Mouse (Mus musculus) natural killer cell, adult 2 months (primary cell): Measurements from ENCODE around the gene Gm26558.

Experiments
- DNase-seq, 2 experiments: peaks; one replicate each; pipeline ENCODE4 v3.0.0; 2022; ENCODE audit warnings: low spot score in 2 of 2

Gm26558 gene

DNA sequence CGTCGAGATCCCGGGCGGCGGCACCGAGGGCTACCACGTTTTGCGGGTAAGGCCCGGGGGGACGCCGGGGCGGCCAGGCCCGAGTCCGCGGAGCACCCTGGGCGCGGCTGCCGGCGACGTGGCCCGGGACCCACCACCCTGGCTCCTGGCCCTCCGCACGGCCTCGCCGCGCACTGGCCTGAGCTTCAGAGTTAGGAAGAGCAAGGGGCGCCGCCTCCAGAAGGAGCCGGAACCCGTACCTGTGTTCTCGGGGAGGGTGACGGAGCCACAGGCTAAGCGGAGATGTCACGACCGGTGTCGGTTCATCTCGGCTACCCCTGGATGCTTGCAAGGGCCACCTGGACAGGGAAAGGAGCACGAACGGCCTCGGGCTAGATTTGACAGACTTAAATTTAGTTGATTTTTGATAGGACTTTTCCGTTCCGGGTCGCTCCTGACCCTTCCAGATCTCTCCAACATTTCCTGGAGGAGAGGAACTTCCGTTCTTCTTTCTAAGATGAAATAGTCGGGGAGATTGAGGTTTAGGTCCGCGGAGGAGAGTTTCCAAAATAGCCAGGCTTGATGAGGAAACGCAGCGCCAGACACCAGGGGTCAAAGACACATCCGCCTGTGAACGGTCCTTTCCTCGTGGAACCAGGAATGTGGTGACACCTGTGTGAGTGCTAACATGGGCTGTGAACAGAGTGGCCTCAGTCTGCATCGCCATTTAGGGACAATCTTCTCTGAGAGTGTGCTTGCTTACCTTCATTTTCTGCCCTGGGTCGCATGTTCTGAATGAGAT, at the start of gene Gm26558:
TSS of gene Gm26558 (minus strand) at position 394 of the 781 bp plus-strand sequence.
- no peak for DNase-seq

DNA sequence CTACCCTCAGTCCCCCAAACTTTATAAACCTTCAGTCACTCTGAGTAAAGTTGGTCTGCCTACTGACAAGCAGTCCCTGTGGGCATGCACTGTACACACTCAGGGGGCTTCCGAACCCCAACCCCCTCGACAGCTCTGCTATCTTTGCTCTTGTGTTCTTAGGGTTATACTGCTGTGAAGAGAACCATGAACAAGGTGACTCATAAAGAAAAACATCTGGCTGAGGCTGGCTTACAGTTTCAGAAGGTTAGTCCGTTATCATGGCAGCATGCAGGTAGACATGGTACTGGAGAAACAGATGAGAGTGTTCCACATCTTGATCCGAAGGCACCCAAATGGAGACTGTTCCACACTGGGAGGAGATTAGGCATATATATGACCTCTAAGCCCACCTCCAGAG, 49.0 kb upstream of the Gm26558 start:
- DNase-seq = no peak

- DNase-seq = no peak
Observed at GRCm38 (mm10) chr2:70710236-70710635, 48.3 kb upstream of the Gm26558 start.

DNA sequence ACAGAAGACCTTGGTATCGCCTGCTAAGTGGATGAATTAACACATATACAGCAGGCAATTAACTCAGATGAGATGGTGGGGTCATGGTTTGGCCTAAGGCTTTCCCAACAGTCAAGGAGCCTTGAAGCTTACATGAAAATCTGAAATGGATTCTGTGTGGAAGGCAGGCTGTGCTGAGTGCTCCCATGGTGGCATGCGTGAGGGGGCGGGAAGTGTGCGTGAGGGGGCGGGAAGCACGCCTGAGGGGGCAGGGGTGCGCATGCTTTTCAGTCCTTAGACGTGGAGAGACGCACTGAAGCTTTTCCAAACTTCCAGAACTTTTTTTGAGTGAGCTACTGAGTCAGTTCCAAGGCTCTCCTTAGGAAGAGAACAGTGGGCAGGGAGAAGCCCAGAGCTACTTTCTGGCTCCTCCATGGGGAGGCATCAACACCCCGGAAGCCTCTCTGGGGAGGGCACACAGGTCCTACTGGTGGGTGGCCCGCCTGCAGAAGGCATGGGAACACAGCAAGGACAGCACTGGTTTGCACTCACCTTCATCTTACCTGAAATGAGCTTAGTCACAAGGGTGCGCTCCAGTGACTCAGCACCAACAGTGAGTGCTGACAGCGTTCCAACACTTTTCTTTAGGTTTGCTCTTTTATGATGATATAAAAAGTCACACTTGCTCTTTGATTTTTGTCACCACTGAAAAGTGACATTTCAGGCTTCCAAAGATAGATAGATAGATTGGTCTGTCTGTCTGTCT, 47.2 kb upstream of the Gm26558 start:
- no peak for DNase-seq

DNA sequence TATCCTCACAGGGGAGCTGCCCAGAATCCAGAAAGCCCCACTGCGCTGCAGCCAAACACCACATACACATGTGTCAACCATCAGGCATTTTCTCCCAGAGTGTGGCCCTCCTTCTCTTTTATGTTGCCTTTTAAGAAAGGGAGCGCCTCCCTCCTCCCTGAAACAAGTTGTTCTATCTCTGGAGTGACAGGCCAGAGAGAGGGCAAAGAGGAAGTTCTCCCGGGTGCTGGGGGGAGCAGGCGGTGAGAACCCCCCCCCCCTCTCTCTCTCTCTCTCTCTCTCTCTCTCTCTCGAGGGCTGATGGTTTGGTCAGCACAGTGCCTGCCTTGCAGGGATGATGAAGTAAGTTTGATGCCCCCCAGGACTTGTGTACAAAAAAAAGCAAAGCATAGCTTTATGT, 40.5 kb upstream of the Gm26558 start:
- DNase-seq = no peak

DNA sequence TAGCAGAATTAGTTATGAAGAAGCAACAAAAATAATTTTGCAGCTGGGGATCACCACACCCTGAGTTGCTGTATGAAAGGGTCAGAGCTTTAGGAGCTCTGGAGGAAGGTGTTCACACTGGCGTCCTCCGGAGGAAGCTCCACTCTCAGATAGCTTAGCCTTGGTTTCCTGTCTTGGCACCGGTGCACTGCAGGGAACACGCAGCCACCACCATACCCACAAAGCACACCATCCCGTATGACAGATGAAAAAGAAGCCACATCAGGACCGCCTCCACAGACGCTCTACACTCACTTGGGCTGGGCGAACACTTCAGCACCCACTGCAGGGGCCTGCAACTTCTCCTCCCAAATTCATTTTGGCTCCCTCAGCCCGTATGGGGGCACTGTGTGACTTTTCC, 39.7 kb upstream of the Gm26558 start:
- no peak for DNase-seq

GRCm38 (mm10) chr2:70700851-70701250, 38.9 kb upstream of the Gm26558 start:
- DNase-seq = no peak

DNA sequence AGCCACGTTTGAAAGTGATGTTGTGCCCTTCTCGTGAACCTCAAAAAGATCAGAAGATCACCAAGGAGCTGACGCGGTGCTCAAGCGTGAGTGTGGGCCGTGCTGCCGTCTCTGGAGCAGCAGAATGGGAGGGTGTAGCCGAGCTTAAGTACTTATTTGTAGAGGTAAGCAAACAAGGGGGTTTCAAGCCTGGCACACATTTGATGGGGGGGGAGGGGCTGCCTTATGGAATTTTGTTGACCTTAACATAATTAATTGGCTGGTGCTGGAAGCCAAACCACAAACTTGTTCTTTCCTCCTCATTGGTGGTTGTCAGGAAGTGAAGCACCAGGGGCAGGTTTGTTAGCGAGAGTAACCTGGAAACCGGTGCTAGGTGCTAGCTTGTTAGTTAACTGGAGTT, 33.8 kb upstream of the Gm26558 start:
- DNase-seq = no peak

GRCm38 (mm10) chr2:70690195-70690594, 28.3 kb upstream of the Gm26558 start:
- no peak for DNase-seq

DNA sequence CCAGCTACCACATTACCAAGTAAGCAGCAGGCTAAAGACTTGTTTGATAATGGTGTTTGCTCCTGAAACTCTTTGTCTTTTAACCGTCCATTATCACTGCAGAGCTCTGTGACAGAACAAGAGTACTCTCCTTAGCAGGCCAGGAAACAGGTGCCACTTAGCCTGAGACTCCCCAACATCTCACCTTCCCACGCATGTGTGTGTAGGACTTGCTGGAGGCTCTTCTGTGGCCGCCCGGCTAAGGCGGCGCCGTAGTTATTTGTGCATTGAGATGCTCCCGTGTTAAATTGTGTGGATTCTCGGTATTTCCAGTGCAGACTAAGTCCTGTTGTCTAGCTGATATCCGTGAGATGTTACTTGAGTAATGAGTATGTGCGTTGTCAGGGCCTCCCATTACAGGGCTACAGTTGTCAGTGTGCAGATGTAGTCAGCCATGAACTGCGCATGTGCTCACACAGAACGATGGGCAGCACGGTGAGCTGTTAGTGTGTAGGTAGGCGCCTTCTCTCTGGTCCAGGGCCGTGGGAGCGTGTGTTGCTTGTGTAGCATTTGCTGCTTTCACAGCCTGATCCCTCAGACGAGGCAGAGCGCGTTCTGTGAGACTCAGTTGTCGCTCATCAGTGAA, 26.7 kb upstream of the Gm26558 start:
- DNase-seq = no peak

- DNase-seq = no peak
Observed at GRCm38 (mm10) chr2:70682324-70682723, 20.4 kb upstream of the Gm26558 start.

DNA sequence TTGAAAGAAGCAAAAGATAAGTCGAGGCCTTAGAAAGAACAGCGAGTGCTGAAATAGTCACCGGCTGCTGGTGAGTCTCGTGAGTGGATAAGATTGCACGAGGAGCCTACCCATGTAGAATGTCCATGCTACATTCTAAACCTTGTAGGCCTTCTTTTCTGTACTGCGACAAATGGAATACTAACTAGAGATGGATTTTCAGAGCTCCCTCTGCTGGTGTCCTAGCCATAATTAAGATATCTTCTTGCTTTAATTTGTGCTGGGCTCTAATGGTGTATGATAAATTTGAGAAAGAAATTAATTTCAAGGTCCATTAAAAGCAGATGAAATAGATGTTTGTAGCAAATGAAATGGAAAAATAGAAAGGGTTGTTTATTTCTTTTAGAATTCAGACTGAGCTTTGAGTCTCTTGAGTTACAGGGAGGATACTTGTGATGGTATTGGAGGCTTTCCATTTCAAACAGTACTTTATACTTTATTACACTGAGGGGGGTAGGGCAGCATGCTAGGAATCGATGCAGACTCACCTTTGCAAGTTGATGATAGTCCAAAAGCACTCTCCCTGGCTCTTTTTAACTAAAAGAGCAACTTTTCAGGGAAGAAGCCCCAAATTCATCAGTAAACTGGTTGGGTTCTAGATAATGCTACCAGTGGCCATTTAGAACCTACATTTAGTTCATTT, 11.7 kb upstream of the Gm26558 start:
- DNase-seq = no peak

GRCm38 (mm10) chr2:70672476-70672875, 10.6 kb upstream of the Gm26558 start:
- no peak for DNase-seq

DNA sequence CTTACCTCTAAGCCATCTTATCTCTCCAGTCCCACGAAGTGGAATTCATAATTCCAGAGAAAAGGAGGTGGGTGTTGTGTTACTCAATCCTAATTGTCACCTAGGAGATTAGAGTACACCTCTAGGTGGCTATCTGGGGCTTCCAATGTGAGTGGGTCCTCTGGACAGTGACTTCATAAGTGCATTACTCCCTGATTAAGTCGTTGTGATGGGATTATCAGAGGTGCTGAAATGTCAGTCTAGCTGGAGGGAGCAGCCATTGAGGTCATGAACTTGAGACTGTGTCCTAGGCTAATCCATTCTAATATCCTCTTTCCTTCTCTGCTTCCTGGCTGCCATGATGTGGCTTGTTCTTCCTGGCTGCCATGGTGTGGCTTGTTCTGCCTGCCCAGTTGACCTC, 8.0 kb upstream of the Gm26558 start:
- DNase-seq = no peak

- DNase-seq = no peak
Observed at GRCm38 (mm10) chr2:70669241-70669640, 7.3 kb upstream of the Gm26558 start.

GRCm38 (mm10) chr2:70667016-70667415, 5.1 kb upstream of the Gm26558 start:
- DNase-seq = no peak

DNA sequence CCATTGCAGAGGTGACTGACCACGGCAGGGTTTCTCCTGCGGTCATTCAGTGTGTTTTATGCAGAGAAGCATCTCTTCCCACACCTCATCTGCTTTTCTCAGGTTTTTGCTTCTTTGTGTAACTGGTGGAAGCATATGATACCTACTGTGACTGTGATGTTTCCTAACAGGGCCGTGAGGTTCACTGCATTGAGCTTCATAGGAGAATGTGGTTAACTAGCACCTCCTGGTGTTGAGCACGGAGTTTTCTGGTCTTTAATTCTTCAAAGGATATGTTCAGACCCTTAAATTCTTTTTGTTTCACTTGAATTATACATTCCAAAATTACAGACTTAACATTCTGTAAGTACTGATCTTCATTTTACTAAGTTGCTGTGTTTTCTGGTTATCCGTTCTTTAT, 1.9 kb upstream of the Gm26558 start:
- DNase-seq = peak in 1 of 2 experiments; percentile 33

- DNase-seq = peak; percentile 93 to 96
Observed at GRCm38 (mm10) chr2:70660887-70661714, 807 bp downstream of the Gm26558 start, which contains the start of gene Gorasp2. Gene Gorasp2, plus strand, starts transcription at chr2:70661576.

GRCm38 (mm10) chr2:70657083-70657482, 4.8 kb downstream of the Gm26558 start:
- no peak for DNase-seq

DNA sequence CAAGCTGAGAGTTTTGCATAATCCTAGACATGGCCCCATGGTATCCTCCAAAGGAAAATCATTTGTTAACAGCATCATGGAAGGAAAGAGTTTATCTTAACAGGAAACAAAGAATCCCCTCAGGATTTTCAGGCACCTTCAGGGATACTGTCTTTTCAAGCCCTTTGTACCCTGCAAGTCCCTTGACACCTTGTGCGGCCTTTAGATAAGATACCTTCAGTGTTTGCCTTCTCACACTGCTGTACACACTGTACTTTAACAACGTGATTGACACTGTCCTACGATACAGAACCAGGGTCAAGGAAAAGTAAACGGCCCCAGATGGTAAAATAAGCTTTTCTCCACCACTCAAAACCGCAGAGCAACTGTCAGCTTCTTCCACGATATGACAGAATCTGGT, 10.1 kb downstream of the Gm26558 start:
- no peak for DNase-seq

DNA sequence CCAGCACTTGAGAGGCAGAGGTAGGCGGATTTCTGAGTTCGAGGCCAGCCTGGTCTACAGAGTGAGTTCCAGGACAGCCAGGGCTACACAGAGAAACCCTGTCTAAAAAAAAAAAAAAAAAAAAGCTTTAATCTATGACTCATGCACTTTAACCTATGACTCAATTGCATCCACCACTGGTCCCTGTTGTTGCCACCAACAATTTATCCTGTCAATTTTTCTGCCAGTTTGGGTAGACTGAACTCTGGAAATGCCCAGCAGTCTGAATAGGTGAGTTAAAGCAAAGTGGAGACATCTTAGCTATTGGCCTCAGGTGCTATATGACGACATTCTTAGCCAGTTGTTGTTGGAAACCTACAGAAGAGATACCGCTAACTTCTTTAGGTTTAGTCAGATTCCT, 12.4 kb downstream of the Gm26558 start:
- DNase-seq = no peak
